Mouse (Mus musculus): ENCODE measurements around the gene Casr. TPM values are rescaled to one million over a fixed set of nuclear protein-coding genes. Genes with fewer than 3 reads are reported as not detected.
A peak's percentile ranks its signal among the peaks of the same experiment; 100 is the strongest.

Gene Casr
- polyA plus RNA-seq, 1 experiment from 2014 or later = 0.13 TPM

GRCm38 (mm10) chr16:36545333-36545732 lies 16.6 kb downstream of the Casr start:
- no peaks in the 10 kb centered on the region for H3K9me3 ChIP-seq
- no peak overlapping the region for H3K9ac ChIP-seq (replicated peaks)
- no peaks in the 10 kb centered on the region for H3K27me3 ChIP-seq
- no peaks in the 10 kb centered on the region for H3K4me1 ChIP-seq (replicated peaks)
- H3K27ac ChIP-seq = no peak overlapping the region
- H3K4me2 ChIP-seq = no peak overlapping the region
- no peaks in the 10 kb centered on the region for H3K36me3 ChIP-seq
- ATAC-seq (ENCODE audit: insufficient number of reproducible peaks, insufficient read depth, low FRiP score, low TSS enrichment, low read depth) = no peak
- WGBS = 81% methylated on average over 4 of the region's 4 CpGs
- no peak overlapping the region for H3K4me3 ChIP-seq (replicated peaks)

GRCm38 (mm10) chr16:36543091-36543490 lies 18.9 kb downstream of the Casr start:
- H3K9ac ChIP-seq (replicated peaks) = no peak overlapping the region
- no peak overlapping the region for H3K4me3 ChIP-seq (replicated peaks)
- H3K36me3 ChIP-seq = no peaks in the 10 kb centered on the region
- no peak overlapping the region for H3K27ac ChIP-seq
- no peaks in the 10 kb centered on the region for H3K27me3 ChIP-seq
- H3K4me1 ChIP-seq (replicated peaks) = no peaks in the 10 kb centered on the region
- no peaks in the 10 kb centered on the region for H3K9me3 ChIP-seq
- H3K4me2 ChIP-seq = no peak overlapping the region
- 85% methylated on average over 3 of the region's 3 CpGs for WGBS
- ATAC-seq (ENCODE audit: insufficient number of reproducible peaks, insufficient read depth, low FRiP score, low TSS enrichment, low read depth) = no peak

DNA sequence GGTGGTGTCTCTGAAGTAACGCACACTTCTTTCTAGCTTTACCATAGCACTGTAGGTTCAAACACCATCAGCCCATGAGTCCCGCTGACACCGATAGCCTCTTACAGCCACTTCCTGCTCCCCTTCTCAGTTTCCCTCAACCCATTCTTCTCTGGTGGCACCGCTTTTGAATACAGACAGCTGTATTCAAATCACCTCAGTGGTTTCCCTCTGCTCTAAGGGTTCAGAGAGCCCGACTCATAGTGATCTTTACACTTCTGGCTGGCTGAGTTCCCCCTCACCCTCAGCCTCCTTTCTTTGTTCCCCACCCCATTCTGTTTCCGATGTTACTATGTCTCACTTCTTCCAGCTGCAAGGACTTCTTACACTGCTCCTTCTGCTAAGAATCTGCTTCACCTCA lies 21.1 kb downstream of the Casr start:
- Histone ChIP-seq H3K4me1 (replicated peaks) (no peaks in the 10 kb centered on the region), H3K36me3 (no peaks in the 10 kb centered on the region), H3K9ac (replicated peaks) (no peak overlapping the region), H3K27me3 (no peaks in the 10 kb centered on the region), H3K9me3 (no peaks in the 10 kb centered on the region), H3K4me2 (no peak overlapping the region), H3K4me3 (replicated peaks) (no peak overlapping the region), H3K27ac (no peak overlapping the region)
- WGBS = 81% methylated on average over 6 of the region's 6 CpGs
- no peak for ATAC-seq (ENCODE audit: insufficient number of reproducible peaks, insufficient read depth, low FRiP score, low TSS enrichment, low read depth)

DNA sequence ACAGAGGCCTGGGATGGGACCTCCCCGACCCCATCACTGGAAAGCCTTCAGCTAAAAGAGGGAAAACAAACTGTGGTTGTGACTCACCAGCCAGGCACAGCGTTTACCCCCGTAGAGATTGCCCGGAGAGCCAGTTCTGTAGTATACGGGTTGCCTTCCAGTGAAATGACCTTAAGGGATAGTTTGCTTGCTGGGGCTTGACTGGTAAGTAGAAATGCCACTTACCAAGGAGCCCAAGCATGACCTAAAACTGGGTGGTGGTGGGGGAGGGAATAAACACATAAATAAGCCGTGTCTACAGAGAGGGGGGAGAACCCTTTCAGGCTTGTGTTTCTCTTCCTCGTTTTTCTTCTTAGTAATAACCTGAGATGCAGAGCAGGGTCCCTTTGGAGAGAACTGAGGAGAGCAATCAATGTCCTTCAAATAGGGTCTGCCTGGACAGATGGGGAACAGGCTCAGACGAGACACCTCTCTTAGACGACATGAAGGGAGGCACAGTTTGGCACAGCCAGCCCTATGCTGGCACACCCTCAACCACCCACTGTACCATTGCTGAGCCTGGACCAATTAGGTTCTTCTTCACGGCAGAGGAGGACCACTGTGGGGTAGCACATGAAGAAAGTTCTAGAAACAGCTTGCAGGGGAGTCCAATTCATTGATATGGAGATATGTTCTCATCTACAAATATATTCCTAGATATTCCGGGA lies 28.8 kb downstream of the Casr start:
- Histone ChIP-seq H3K4me3 (replicated peaks) (no peak overlapping the region), H3K27me3 (no peaks in the 10 kb centered on the region), H3K9me3 (no peaks in the 10 kb centered on the region), H3K4me2 (no peak overlapping the region), H3K9ac (replicated peaks) (no peak overlapping the region), H3K36me3 (no peaks in the 10 kb centered on the region), H3K27ac (no peak overlapping the region), H3K4me1 (replicated peaks) (peaks cover 13% of the 10 kb centered on the region)
- ATAC-seq (ENCODE audit: insufficient number of reproducible peaks, insufficient read depth, low FRiP score, low TSS enrichment, low read depth) = no peak
- WGBS = 71% methylated on average over 11 of the region's 11 CpGs

DNA sequence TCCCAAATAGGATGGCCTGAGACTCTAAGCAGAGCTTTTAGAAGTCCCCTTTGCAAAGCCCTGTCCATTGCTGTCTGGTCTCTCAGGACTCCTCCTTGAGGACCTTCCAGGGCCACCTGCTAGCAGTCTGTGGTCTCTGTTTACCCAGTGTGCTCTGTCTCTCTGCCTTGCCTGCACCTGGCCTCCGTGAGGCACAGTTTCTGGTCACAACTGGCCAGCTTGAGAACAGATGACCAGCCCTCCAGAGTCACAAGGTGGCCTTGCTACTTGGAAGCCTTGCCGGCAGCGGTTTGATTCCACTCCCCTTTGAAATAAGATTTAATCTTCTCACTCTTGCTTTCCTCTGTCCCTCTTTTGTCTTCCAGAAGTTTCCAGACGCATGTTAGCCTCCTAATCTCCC lies 29.9 kb downstream of the Casr start:
- Histone ChIP-seq H3K27ac (0 out of 2 replicates have a peak overlapping the region, but pooled peaks have one; percentile 37), H3K4me1 (replicated peaks) (peaks cover 13% of the 10 kb centered on the region), H3K9ac (replicated peaks) (no peak overlapping the region), H3K27me3 (no peaks in the 10 kb centered on the region), H3K9me3 (no peaks in the 10 kb centered on the region), H3K4me3 (replicated peaks) (no peak overlapping the region), H3K36me3 (no peaks in the 10 kb centered on the region), H3K4me2 (no peak overlapping the region)
- 60% methylated on average over 4 of the region's 4 CpGs for WGBS
- no peak for ATAC-seq (ENCODE audit: insufficient number of reproducible peaks, insufficient read depth, low FRiP score, low TSS enrichment, low read depth)

DNA sequence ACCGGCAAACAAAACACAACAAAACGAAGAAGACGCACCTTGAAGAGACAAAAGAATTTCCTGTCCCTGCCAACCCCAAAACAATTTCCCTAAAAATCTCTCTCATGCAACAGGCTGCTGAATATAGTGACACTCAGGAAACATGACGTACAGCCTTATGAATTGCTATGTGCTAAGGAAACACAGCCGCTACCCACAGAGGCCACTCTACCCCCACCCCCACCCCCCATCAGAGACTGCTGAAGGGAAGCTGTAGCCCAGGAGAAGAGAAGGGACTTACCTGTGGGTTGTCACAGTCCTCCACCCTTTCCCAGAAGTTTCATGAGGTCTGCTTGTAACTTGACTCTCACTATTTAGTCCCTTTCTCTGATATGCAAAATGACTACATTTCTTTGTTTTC lies 30.3 kb downstream of the Casr start:
- 77% methylated on average over 5 of the region's 5 CpGs for WGBS
- no peaks in the 10 kb centered on the region for H3K36me3 ChIP-seq
- no peaks in the 10 kb centered on the region for H3K9me3 ChIP-seq
- H3K27ac ChIP-seq = peak overlapping the region; percentile 35; the same call in 1 of the 2 replicates
- no peaks in the 10 kb centered on the region for H3K27me3 ChIP-seq
- H3K4me2 ChIP-seq = no peak overlapping the region
- no peak overlapping the region for H3K9ac ChIP-seq (replicated peaks)
- peaks cover 13% of the 10 kb centered on the region for H3K4me1 ChIP-seq (replicated peaks)
- ATAC-seq (ENCODE audit: insufficient number of reproducible peaks, insufficient read depth, low FRiP score, low TSS enrichment, low read depth) = no peak
- no peak overlapping the region for H3K4me3 ChIP-seq (replicated peaks)

- no peaks in the 10 kb centered on the region for H3K9me3 ChIP-seq
- no peak overlapping the region for H3K4me3 ChIP-seq (replicated peaks)
- H3K4me2 ChIP-seq = no peak overlapping the region
- peak overlapping the region; percentile 35; the same call in 1 of the 2 replicates for H3K27ac ChIP-seq
- no peaks in the 10 kb centered on the region for H3K36me3 ChIP-seq
- ATAC-seq (ENCODE audit: insufficient number of reproducible peaks, insufficient read depth, low FRiP score, low TSS enrichment, low read depth) = 0 out of 2 replicates have a peak, but pooled peaks have one; percentile 48
- no peaks in the 10 kb centered on the region for H3K27me3 ChIP-seq
- WGBS = 60% methylated on average over 15 of the region's 15 CpGs
- no peak overlapping the region for H3K9ac ChIP-seq (replicated peaks)
- peaks cover 13% of the 10 kb centered on the region for H3K4me1 ChIP-seq (replicated peaks)
These were observed 31.1 kb downstream of the Casr start for GRCm38 (mm10) chr16:36530566-36531552.

DNA sequence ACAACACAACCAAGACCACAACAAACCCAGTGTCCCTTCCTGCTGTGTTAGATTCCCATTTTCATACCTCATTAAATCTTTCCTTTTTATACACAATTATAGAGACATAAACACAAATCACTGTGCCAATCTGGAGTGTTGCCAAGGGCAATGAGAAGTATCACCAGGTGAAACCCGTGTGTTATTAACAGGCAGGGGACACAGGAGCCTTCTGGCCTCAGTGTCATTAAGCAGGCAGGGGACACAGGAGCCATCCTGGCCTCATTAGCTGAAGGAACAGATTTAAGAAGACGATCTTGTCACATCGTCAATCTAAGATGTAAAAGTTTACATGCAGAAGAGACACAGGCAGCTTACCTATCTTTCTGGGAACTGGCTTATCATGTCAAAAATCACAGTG lies 33.1 kb downstream of the Casr start:
- Histone ChIP-seq H3K27ac (no peak overlapping the region), H3K9me3 (no peaks in the 10 kb centered on the region), H3K27me3 (no peaks in the 10 kb centered on the region), H3K9ac (replicated peaks) (no peak overlapping the region), H3K4me2 (no peak overlapping the region), H3K4me1 (replicated peaks) (peaks cover 13% of the 10 kb centered on the region), H3K4me3 (replicated peaks) (no peak overlapping the region), H3K36me3 (no peaks in the 10 kb centered on the region)
- ATAC-seq (ENCODE audit: insufficient number of reproducible peaks, insufficient read depth, low FRiP score, low TSS enrichment, low read depth) = no peak
- 57% methylated on average over 3 of the region's 3 CpGs for WGBS

GRCm38 (mm10) chr16:36526596-36527282 lies 35.2 kb downstream of the Casr start:
- Histone ChIP-seq H3K27me3 (no peaks in the 10 kb centered on the region), H3K27ac (no peak overlapping the region), H3K4me3 (replicated peaks) (no peak overlapping the region), H3K4me1 (replicated peaks) (peaks cover 9% of the 10 kb centered on the region), H3K9me3 (no peaks in the 10 kb centered on the region), H3K4me2 (no peak overlapping the region), H3K9ac (replicated peaks) (no peak overlapping the region), H3K36me3 (no peaks in the 10 kb centered on the region)
- no peak for ATAC-seq (ENCODE audit: insufficient number of reproducible peaks, insufficient read depth, low FRiP score, low TSS enrichment, low read depth)
- 45% methylated on average over 6 of the region's 6 CpGs for WGBS

- no peaks in the 10 kb centered on the region for H3K4me1 ChIP-seq (replicated peaks)
- no peaks in the 10 kb centered on the region for H3K9me3 ChIP-seq
- no peaks in the 10 kb centered on the region for H3K36me3 ChIP-seq
- ATAC-seq (ENCODE audit: insufficient number of reproducible peaks, insufficient read depth, low FRiP score, low TSS enrichment, low read depth) = no peak
- H3K9ac ChIP-seq (replicated peaks) = no peak overlapping the region
- H3K27me3 ChIP-seq = no peaks in the 10 kb centered on the region
- H3K4me2 ChIP-seq = no peak overlapping the region
- 74% methylated on average over 5 of the region's 5 CpGs for WGBS
- H3K27ac ChIP-seq = no peak overlapping the region
- H3K4me3 ChIP-seq (replicated peaks) = no peak overlapping the region
These were observed 38.8 kb downstream of the Casr start for GRCm38 (mm10) chr16:36523095-36523494.

DNA sequence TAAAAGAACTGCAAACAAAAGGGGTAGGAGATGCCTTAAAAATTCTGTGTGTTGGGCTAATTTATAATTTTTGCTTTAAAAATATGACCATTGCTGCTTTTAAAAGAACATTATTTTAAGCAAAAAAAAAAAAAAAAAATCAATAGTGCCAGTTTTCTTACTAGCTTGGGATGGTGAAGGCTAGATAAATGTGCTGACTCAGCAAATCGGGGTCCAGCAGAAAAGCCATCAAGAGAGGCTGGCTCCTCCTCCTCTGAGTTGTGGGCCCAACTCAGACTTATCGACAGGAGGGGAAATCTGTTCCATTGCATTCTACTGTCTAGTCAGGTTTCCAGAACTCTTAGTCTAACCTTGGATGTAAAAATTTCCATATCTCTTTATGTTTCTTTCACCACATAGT lies 45.6 kb downstream of the Casr start:
- no peak for ATAC-seq (ENCODE audit: insufficient number of reproducible peaks, insufficient read depth, low FRiP score, low TSS enrichment, low read depth)

More for the DNA sequence above, 45.6 kb downstream of the Casr start:
- Histone ChIP-seq H3K9me3 (no peaks in the 10 kb centered on the region), H3K4me2 (no peak overlapping the region), H3K4me1 (replicated peaks) (no peaks in the 10 kb centered on the region), H3K4me3 (replicated peaks) (no peak overlapping the region), H3K9ac (replicated peaks) (no peak overlapping the region), H3K27me3 (no peaks in the 10 kb centered on the region), H3K27ac (no peak overlapping the region), H3K36me3 (no peaks in the 10 kb centered on the region)
- WGBS = 71% methylated on average over 2 of the region's 2 CpGs

Measured in limb, embryonic 12.5 days (tissue).